Mouse (Mus musculus): ENCODE measurements around the gene Cpm. TPM values are rescaled to one million over a fixed set of nuclear protein-coding genes. Genes with fewer than 3 reads are reported as not detected.

Gene Cpm
- total and polyA plus RNA-seq, 3 experiments: 0.04 to 0.31 (median 0.17) TPM

- no peak for DNase-seq (ENCODE audit: extremely low read depth)
- Histone ChIP-seq H3K27ac (ENCODE audit: insufficient read depth, low read depth) (no peak overlapping the region), H3K79me2 (replicated peaks; ENCODE audit: control insufficient read depth, extremely low read depth, insufficient read depth, poor library complexity, severe bottlenecking) (peaks cover 54% of the 10 kb centered on the region), H3K36me3 (replicated peaks in 1 of 2; ENCODE audit: control insufficient read depth in 1 of 2, insufficient read depth in 1 of 2, low read length in 1 of 2) (peaks cover 80 to 89% of the 10 kb centered on the region in 2 experiments), H3K4me1 (ENCODE audit: control insufficient read depth in 1 of 2, insufficient read depth in 2 of 2) (no peaks in the 10 kb centered on the region), H3K9ac (ENCODE audit: insufficient read depth, low read depth) (no peak overlapping the region), H3K4me3 (replicated peaks in 1 of 3; ENCODE audit: low read depth in 2 of 3, low read length in 2 of 3, poor library complexity in 1 of 3) (no peak overlapping the region), H3K4me2 (ENCODE audit: insufficient read depth, low read depth, poor library complexity, severe bottlenecking) (no peak overlapping the region), H3K9me3 (replicated peaks; ENCODE audit: low read length) (no peaks in the 10 kb centered on the region), H3K27me3 (replicated peaks) (no peaks in the 10 kb centered on the region)
- in situ Hi-C loops (cut with MboI; ENCODE audit: low pct_ligation_motif_present, low pct_unique_long_range_greater_than_20kb, low sequenced_read_pairs) (no loop called here), dilution Hi-C loops (cut with MboI; ENCODE audit: extremely low pct_ligation_motif_present, extremely low pct_unique_long_range_greater_than_20kb, low sequenced_read_pairs) (no loop called here)
- TF ChIP-seq POLR2A (IDR thresholded peaks at IDR 0.05; ENCODE audit: low read depth, low read length) (0 out of 2 replicates have a peak, but pooled peaks have one; percentile 19), UBTF (IDR thresholded peaks at IDR 0.05; ENCODE audit: low read depth, low read length) (no peak), MYC (IDR thresholded peaks at IDR 0.05; ENCODE audit: low read depth, low read length) (no peak), ZMIZ1 (IDR thresholded peaks at IDR 0.05; ENCODE audit: low read depth, low read length) (0 out of 2 replicates have a peak, but pooled peaks have one; percentile 33), POLR2AphosphoS2 (IDR thresholded peaks at IDR 0.05; ENCODE audit: low read depth, low read length) (no peak)
These were observed 67.7 kb downstream of the Cpm start for GRCm38 (mm10) chr10:117696827-117697560.

DNA sequence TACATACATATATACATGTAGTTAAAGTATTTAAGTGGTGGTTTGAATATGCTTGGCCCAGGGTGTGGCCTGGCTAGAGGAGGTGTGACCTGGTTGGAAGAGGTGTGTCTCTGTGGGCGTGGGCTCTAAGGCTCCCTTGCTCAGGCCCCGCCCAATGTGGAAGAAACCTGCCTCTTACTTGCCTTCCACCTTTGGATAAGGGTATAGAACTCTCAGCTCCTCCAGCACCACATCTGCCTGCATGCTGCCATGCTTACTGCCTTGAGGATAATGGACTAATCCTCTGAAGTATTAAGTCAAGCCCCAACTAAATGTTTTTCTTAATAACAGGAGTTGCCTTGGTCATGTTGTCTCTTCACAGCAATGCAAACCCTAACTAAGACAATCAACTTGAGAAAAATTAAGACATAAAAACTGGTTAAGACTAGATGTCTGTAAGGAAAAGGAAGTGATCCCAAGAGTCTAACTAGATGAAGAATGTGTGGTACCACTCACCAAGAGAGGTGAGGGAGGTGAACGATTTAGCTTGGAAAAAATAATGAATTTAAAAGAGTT, 68.3 kb downstream of the Cpm start:
- H3K9me3 ChIP-seq (replicated peaks; ENCODE audit: low read length): no peaks in the 10 kb centered on the region
- no peaks in the 10 kb centered on the region for H3K4me1 ChIP-seq (ENCODE audit: control insufficient read depth in 1 of 2, insufficient read depth in 2 of 2)
- H3K27me3 ChIP-seq (replicated peaks): no peaks in the 10 kb centered on the region
- dilution Hi-C loops (cut with MboI; ENCODE audit: extremely low pct_ligation_motif_present, extremely low pct_unique_long_range_greater_than_20kb, low sequenced_read_pairs): no loop called here
- DNase-seq (ENCODE audit: extremely low read depth): no peak
- H3K9ac ChIP-seq (ENCODE audit: insufficient read depth, low read depth): no peak overlapping the region
- H3K4me2 ChIP-seq (ENCODE audit: insufficient read depth, low read depth, poor library complexity, severe bottlenecking): no peak overlapping the region
- no peak overlapping the region for H3K27ac ChIP-seq (ENCODE audit: insufficient read depth, low read depth)
- no peak overlapping the region for H3K4me3 ChIP-seq (replicated peaks in 1 of 3; ENCODE audit: low read depth in 2 of 3, low read length in 2 of 3, poor library complexity in 1 of 3)
- TF ChIP-seq ELF1 (IDR thresholded peaks at IDR 0.05; ENCODE audit: low read depth, low read length) (no peak), RAD21 (IDR thresholded peaks at IDR 0.05; ENCODE audit: low read depth, low read length) (no peak)
- in situ Hi-C loops (cut with MboI; ENCODE audit: low pct_ligation_motif_present, low pct_unique_long_range_greater_than_20kb, low sequenced_read_pairs): no loop called here
- peaks cover 55% of the 10 kb centered on the region for H3K79me2 ChIP-seq (replicated peaks; ENCODE audit: control insufficient read depth, extremely low read depth, insufficient read depth, poor library complexity, severe bottlenecking)
- H3K36me3 ChIP-seq (replicated peaks in 1 of 2; ENCODE audit: control insufficient read depth in 1 of 2, insufficient read depth in 1 of 2, low read length in 1 of 2): peaks cover 78 to 87% of the 10 kb centered on the region in 2 experiments

- H3K9ac ChIP-seq (ENCODE audit: insufficient read depth, low read depth): no peak overlapping the region
- H3K4me2 ChIP-seq (ENCODE audit: insufficient read depth, low read depth, poor library complexity, severe bottlenecking): no peak overlapping the region
- H3K79me2 ChIP-seq (replicated peaks; ENCODE audit: control insufficient read depth, extremely low read depth, insufficient read depth, poor library complexity, severe bottlenecking): peaks cover 59% of the 10 kb centered on the region
- H3K36me3 ChIP-seq (replicated peaks in 1 of 2; ENCODE audit: control insufficient read depth in 1 of 2, insufficient read depth in 1 of 2, low read length in 1 of 2): peaks cover 79 to 89% of the 10 kb centered on the region in 2 experiments
- no peak overlapping the region for H3K4me3 ChIP-seq (replicated peaks in 1 of 3; ENCODE audit: low read depth in 2 of 3, low read length in 2 of 3, poor library complexity in 1 of 3)
- TF ChIP-seq PAX5 (IDR thresholded peaks at IDR 0.05; ENCODE audit: low read length): no peak
- TF ChIP-seq HCFC1 (IDR thresholded peaks at IDR 0.05; ENCODE audit: low read depth, low read length): no peak
- TF ChIP-seq KAT2A (IDR thresholded peaks at IDR 0.05; ENCODE audit: insufficient replicate concordance, low read length): no peak
- TF ChIP-seq ZNF384 (IDR thresholded peaks at IDR 0.05; ENCODE audit: low read depth, low read length): no peak
- TF ChIP-seq EP300 (IDR thresholded peaks at IDR 0.05; ENCODE audit: low read length): no peak
- TF ChIP-seq TCF12 (IDR thresholded peaks at IDR 0.05; ENCODE audit: low read depth, low read length): no peak
- TF ChIP-seq CTCF (conservative IDR thresholded peaks at IDR 0.05 in 1 of 2, IDR thresholded peaks at IDR 0.05 in 1 of 2; ENCODE audit: low read depth in 2 of 2, low read length in 2 of 2): no peak
- TF ChIP-seq RCOR1 (conservative IDR thresholded peaks at IDR 0.05; ENCODE audit: low read depth, low read length): no peak
- no peak for TF ChIP-seq POLR2AphosphoS2 (IDR thresholded peaks at IDR 0.05; ENCODE audit: low read depth, low read length)
- TF ChIP-seq ZKSCAN1 (IDR thresholded peaks at IDR 0.05; ENCODE audit: borderline replicate concordance, low read depth, low read length): no peak
- no peak for TF ChIP-seq JUN (IDR thresholded peaks at IDR 0.05; ENCODE audit: insufficient read depth, low read depth, low read length)
- no peak for TF ChIP-seq MEF2A (IDR thresholded peaks at IDR 0.05; ENCODE audit: borderline replicate concordance, low read depth, low read length)
- dilution Hi-C loops (cut with MboI; ENCODE audit: extremely low pct_ligation_motif_present, extremely low pct_unique_long_range_greater_than_20kb, low sequenced_read_pairs): no loop called here
- H3K27me3 ChIP-seq (replicated peaks): no peaks in the 10 kb centered on the region
- H3K9me3 ChIP-seq (replicated peaks; ENCODE audit: low read length): no peaks in the 10 kb centered on the region
- H3K27ac ChIP-seq (ENCODE audit: insufficient read depth, low read depth): no peak overlapping the region
- in situ Hi-C loops (cut with MboI; ENCODE audit: low pct_ligation_motif_present, low pct_unique_long_range_greater_than_20kb, low sequenced_read_pairs): no loop called here
- H3K4me1 ChIP-seq (ENCODE audit: control insufficient read depth in 1 of 2, insufficient read depth in 2 of 2): no peaks in the 10 kb centered on the region
- no peak for DNase-seq (ENCODE audit: extremely low read depth)
These were observed 69.2 kb downstream of the Cpm start for GRCm38 (mm10) chr10:117698313-117699138.
